ENCODE assay signal across 9 mouse cellular contexts in genomic region chr8:88315302-88315701, GRCm38 (mm10).
"Had no signal": no experiment of that assay in that cellular context is flagged by ENCODE, and none has a peak within 500 bp of the region (broad histone marks: within the 10 kb centered on the region; RNA-seq: fewer than 3 reads in every experiment).

No protein-coding gene starts in this region.

- DNase-seq: kidney, adult 2 months; kidney, postnatal 10 days; kidney, postnatal 36 days; layer of hippocampus, postnatal 36 days; liver, embryonic 13.5 days; lung, adult 2 months; lung, postnatal 14 days; midbrain, embryonic 14.5 days; thymus, adult 18-20 months had no signal
